Mouse (Mus musculus) neural tube, embryonic 10.5 days (tissue): Measurements from ENCODE around the gene Snx4.
A peak's percentile ranks its signal among the peaks of the same experiment; 100 is the strongest.

ENCODE experiments used
- DNase-seq: peaks from one replicate; pipeline ENCODE4 v3.0.0-alpha.2; 2017; ENCODE audit warnings: low spot score; ENCODE audit errors: extremely low spot score

Snx4 gene

DNA sequence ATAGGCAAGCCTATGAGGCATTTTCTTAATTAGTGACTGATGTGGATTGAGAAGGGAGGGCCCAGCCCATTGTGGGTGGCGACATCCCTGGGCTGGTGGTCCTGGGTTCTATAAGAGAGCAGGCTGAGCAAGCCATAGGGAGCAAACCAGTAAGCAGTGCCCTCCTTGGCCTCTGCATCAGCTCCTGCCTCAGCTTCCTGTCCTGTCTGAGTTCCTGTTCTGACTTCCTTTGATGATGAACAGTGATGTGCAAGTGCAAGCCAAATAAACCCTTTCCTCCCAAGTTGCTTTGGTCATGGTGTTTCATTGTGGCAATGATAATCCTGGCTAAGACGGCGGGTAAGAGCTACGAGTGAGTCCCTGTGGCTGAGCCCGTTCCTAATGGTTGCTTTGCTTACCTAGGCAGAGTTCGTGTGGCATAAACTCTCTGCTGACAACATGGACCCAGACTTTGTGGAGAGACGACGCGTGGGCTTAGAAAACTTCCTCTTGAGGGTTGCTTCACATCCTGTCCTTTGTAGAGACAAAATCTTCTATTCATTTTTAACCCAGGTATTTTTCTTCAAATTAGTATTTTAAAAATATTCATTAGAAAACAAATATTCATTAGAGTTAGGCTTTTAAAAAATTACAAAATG, 16.5 kb downstream of the Snx4 start:
- no peak for DNase-seq

GRCm38 (mm10) chr16:33271824-33272223, 20.6 kb downstream of the Snx4 start:
- no peak for DNase-seq

- no peak for DNase-seq
These were observed 31.8 kb downstream of the Snx4 start for GRCm38 (mm10) chr16:33283079-33283478.

DNA sequence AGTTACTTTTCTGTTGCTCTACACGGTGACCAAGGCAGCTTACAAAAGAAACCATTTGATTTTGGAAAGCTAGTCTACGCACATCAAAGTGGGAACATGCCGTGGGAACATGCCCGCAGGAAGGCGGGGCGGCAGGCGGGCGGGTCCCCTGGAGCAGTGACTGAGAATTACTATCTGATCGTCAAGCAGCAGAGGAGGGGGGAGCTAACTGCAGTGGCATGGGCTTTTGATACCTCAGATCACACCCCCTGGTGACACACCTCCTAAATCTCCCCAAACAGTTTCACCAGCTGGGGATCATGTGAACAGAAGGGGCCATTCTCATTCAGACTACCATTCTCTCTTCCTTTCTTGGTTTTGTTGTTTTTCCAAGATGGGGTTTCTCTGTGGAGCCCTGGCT, 37.3 kb downstream of the Snx4 start:
- DNase-seq = no peak

DNA sequence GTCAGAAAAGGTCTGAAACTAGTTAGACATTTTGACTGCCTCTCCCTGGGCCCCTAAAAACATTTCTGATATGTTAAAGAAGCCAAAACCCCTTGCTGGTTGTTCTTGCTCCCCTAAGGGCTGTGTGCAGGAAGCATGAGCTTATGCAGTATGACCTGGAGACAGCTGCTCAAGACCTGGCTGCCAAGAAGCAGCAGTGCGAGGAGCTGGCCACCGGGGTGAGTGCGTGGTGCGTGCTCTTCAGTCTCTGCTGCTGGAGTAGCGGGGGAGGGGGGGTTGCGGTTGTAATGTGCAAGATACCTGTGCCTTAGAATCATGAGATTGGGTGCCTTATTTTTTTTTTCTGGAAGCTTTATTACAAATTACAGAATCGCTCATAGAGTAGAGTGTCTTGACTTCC, 38.7 kb downstream of the Snx4 start:
- no peak for DNase-seq

- DNase-seq = no peak
These were observed 41.0 kb downstream of the Snx4 start for GRCm38 (mm10) chr16:33292241-33292640.

DNA sequence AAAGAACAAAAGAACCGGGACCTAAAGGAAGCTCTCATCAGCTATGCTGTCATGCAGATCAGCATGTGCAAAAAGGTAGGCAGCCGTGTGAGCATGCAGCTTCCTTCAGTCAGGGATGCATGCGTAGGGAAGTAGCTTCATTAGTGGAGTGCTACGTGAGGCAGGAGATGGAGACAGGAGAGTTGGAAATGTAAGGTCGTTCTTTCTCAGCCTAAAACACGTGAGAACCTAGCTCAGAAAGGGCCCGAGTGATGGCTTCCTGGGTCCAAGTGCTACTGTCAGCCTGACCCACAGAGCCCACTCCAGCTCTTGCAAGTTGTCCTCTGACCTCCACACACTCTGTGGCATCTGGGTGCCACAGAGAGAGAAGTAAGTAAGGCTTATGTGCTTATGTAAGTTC, 43.4 kb downstream of the Snx4 start:
- no peak for DNase-seq

- DNase-seq = no peak
These were observed 44.1 kb downstream of the Snx4 start for GRCm38 (mm10) chr16:33295321-33295720.

GRCm38 (mm10) chr16:33297493-33297892, 46.3 kb downstream of the Snx4 start:
- DNase-seq = no peak

GRCm38 (mm10) chr16:33306633-33307070, 55.4 kb downstream of the Snx4 start:
- peak; percentile 79 for DNase-seq

GRCm38 (mm10) chr16:33307761-33308160, 56.5 kb downstream of the Snx4 start:
- DNase-seq = no peak

DNA sequence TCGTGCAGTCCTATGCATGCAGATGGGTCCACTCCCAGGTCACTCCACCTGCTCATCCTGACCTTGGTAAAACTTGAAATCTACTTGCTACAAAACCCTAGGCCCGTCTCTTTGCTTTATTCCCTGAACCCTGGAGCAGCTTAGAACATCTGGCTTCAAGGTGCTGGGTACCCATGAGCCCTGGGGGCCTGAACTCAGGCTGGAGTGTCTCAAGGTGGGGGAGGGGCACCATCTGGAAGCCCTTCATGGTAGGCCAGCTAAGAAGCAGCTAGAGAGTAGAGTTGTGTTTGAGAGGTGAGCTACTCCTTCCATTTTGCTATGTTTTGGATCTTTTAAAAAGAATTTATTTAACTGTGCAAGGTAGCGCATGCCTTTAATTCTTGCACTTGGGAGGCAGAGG, 57.8 kb downstream of the Snx4 start:
- DNase-seq = no peak

DNA sequence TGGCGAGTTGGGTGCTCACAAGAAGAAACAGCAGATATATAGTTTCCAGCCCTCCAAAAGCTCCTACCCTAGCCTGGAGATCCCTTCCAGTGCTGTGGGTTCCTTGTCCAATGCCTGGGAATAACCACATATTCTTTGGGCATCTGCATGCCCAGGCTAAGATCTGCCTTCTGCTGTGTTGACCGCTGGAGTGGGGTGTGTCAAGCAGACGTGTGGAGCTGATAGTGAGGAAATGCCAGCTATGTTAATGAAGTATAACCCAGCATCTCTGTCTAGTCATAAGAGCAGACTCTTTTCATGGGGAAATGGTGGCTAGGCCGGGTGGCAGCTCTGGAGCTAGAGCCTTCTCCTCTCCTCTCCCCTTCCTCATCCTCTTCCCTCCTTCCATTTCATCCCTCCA, 64.4 kb downstream of the Snx4 start:
- no peak for DNase-seq

DNA sequence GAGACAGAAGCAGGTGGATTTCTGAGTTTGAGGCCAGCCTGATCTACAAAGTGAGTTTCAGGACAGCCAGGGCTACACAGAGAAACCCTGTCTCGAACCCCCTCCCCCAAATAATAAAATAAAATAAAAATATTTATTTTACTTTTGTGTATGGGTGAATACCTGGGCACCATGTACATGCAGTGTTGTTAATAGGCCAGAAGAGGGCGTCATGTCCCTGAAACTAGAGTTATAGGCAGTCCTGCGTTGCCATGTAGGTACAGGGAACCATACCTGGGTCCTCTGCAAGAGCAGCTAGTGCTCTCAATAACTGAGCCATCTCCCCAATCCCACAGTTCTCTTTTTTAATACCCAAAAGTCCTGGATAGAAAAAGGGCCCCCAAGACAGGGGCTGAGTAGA, 66.4 kb downstream of the Snx4 start:
- DNase-seq = no peak

DNA sequence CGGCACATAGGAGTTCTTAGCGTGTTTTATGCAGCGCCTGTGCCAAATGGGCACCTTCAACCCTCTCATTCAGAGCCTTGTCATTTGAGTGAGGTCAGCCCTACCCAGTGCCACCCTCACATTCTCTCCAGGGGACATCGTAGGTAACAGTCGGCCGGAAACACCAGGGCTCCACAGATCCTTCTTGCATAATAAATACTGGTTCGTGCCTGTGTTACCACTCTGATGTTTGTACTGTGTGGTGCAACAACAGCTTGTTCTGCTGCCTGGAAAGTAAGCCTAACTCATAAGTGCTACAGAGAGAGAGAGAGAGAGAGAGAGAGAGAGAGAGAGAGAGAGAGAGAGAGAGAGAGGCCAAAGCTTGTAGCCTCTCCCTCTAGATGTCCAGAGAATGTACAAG, 66.8 kb downstream of the Snx4 start:
- DNase-seq = no peak

DNA sequence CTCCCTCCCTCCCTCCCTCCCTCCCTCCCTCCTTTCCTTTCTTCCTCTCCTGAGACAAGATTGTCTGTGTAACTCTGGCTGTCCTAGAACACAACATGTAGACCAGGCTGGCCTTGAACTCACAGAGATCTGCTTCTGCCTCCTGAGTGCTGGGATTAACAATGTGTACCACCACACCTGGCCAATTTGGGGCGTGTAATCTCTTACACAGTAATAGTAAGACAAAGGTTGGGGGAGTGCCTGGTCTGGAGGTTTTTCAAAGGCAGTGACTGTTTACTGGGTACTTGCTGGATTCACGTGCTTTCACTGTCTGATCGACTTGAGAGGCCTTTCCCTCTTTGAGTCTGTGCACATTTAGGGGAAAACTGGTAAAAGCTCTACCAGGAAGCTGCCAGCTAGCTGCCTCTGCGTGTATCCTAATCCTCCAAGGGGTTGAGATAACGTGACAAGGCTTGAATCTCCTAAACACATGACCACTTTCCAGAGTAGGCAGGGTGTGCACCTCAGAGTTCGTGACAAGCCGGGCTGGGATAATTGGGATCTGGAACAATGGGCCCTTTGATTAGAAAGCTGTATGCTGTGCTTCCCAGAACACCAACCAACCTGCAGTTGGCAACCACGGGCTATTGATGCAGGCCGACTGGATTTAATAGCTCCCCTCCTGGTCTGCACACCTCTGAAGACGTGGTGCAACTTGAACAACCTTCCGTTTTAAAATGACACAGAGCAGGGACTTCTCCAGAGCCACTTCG, 74.6 kb downstream of the Snx4 start:
- DNase-seq = no peak

DNA sequence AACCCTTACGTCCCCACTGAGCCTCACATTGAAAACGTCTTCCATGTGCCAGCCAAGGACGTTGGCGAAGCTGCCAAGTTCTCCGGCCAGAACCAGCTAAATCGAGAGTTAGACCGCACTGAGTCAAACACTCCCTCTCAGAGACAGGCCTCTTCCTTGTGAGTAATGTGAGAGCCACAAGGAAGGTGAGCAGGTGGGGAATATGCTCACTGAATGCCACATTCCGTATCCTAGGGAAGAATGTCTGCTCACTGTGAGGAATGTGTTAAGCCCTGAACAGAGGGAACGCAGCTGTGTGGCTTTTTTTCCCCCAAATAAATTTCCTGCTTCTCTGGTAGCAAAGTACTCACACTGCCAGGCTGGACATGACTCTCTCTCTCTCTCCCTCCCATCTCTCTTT, 75.3 kb downstream of the Snx4 start:
- no peak for DNase-seq

DNA sequence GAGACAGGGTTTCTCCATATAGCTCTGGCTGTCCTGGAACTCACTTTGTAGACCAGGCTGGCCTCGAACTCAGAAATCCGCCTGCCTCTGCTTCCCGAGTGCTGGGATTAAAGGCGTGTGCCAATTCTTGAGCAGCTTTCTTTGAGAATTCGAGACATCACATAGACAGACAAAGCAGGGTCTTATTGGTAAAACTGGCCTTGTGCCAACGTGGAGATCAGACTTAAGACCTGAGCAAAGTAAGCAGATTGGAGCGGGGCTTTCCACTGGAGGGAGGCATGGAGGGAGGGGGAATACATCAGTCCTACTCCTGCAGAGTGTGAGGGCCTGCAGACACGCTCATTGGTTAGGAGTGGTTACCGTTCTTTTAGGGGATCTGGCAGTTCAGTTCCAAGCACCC, 75.9 kb downstream of the Snx4 start:
- no peak for DNase-seq

- no peak for DNase-seq
These were observed 81.8 kb downstream of the Snx4 start for GRCm38 (mm10) chr16:33333015-33333414.

DNA sequence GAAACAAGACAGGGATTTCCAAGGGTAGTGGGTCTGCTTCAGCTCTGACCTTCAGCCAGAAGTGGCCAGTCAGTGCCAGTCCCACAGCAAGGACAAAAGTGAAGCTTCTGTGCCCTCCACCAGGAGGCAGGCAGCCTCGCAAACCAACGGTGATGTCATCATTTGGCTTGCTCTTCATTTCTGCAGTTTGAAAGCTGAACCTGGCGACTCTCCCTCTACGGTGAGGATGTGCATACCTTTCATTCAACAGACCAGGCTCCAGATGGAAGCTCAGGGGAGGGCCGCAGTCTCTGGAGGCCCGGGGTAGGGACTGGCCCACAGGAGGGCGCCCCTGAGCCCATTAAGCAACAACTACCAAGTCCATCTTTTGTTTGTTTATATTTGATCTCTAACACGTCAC, 85.9 kb downstream of the Snx4 start:
- DNase-seq = peak; percentile 44

DNA sequence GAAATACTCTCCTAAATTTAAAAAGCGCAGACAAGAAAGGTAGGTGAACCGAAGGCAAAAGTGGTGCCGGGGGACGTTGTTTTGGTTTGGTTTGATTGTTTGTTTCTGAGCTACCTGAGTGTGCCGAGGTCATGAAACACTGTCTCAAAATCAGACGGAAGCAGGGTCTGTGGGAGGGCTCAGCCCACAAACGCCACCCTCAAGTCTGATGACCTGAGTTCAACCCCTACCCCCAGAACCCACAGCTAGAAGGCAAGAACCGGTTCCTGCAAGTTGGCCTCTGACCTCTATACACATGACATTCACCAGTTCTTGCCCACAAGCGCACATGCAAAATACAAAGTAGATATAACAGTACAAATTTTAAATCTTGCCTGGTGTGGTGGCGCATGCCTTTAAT, 86.4 kb downstream of the Snx4 start:
- no peak for DNase-seq

- DNase-seq = no peak
These were observed 87.2 kb downstream of the Snx4 start for GRCm38 (mm10) chr16:33338492-33338891.

DNA sequence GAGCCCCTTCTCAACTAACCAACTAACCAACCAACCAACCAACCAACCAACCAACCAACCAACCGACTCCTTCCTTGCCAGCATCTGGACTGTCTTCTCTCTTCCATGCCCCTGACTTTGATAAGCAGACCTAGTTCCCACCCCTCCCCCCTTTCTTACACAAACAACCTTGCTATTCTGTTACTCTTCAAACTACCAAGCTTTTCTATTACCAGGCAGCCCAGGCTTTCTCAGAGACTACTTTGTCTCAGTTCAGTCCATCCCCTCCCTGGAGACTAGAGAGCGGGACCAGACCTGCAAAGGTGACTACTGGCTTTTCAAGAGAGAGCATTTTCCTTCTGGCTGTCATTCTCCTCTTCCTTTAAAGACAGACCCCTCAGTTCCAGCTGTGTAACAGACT, 88.2 kb downstream of the Snx4 start:
- no peak for DNase-seq
